Mouse (Mus musculus) inflammation-experienced regulatory T-cells, adult 6 months (primary cell): Measurements from ENCODE around the gene Grb7. TPM values are rescaled to one million over a fixed set of nuclear protein-coding genes. Genes with fewer than 3 reads are reported as not detected.

Source experiments
- ATAC-seq: one replicate; pipeline ENCODE4 v1.8.0; 2017
- polyA plus RNA-seq, 3 experiments: library from polyadenylated mRNA; unstranded; fragments of 100-300 nt; shearing (Covaris generic); gene quantifications; one replicate each; pipeline ENCODE4 v1.2.1; 2017

Grb7 gene
- 1 to 10 TPM; 1.2 to 3.1 (median 2.1) TPM for polyA plus RNA-seq

DNA sequence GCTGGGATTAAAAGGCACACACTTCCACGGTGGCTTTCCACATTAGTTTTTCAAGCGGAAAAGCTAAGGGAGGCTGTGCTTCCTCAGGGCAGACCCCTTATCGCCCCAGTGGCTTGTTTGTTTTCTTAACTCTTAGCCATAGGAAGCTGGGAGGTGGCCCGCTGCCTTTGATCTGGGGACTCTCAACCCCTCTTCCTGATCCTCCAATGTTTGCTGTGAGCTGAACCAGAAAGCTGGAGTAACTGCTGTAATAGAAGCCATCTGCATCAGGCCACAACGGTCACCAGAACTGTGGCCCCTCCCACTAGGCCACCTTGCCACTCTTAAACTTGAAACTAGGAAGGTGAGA, at the start of gene Grb7:
Gene Grb7 (plus strand): TSS at position 182 of the 349 bp plus-strand sequence.
- ATAC-seq = no peak

DNA sequence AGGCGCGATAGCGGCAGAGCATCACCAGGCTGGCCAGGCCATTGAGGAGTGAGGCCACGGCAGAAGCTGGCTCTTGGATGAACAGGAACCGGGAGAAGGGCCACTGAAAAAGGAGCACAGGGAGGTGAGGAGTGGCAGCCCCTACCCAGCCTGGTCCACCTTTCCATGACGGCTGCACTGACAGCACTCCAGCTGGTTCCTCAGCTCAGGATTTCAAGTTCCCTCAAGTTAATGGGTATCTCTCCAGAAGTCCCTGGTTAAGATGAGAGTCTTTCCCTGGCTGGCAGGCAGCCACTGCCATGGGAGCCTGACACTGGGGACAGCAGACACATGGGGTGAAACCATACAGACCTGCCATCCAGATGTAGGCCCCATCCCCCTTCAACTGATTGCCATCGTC, 48.2 kb upstream of the Grb7 start:
- no peak for ATAC-seq

DNA sequence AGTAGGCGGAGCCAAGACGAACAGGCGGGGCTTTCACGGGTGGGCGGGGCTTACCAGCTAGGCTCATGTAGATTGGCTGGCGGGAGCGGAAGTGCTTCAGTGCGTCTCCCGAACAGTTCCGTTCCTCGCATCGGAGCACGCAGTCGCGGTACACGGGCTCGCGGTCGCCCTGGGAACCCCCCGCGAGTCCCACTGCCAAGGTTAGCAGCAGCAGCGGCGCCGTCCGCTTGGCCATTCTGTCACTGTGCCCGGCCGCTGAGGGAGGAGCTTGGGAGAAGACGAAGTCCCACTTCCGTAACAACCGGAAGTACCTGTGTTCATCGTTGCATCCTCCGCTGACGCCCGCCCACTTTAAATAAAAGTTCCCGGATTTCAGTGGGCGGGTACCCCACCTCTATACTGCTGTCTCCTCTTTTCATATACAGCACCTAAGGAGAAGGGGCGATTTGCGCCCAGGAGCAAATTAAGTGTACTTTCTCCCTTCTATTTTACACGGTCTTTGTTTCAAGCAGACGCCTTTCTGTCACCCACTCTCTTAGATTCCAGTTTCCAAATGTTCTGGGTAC, 46.0 kb upstream of the Grb7 start, which contains the start of gene Pgap3:
Gene Pgap3 (minus strand): TSS at position 330 of the 566 bp plus-strand sequence.
- ATAC-seq = peak; percentile 88

DNA sequence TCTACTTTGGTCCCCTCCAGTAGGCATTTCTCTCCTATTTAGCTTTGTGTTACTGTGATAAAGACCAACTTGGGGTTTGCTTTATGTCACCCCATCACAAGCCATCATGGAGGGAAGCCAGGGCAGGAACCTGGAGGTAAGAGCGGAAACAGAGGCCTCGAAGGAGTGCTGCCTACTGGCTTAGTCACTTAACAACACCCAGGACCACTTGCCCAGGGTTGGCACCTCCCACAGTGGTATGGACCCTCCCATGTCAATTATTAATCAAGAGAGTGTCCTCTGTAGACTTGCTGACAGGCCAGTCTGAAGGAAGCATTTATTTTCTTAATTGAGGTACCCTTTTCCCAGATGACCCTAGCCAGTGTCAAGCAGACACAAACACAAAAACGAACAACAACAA, 45.4 kb upstream of the Grb7 start:
- ATAC-seq = peak; percentile 22

DNA sequence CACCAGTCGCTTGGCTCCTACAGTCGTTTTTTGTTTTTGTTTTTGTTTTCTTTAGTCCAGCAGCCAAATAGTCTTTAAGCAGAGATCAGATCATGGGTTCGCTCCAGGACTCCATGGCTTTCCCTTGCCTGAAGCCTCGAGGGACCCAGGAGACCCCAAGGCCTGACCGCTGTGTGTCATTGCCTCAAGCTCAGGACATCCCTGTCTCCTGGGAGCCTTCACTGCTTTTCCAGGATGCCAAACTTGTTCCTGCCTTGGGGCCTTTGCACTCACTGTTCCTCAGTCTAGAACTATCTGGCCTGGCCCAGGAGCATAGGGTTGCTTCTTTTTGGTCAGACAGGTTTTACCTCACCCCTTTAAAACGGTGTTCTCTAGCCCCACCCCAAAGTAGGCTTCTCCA, 39.6 kb upstream of the Grb7 start:
- no peak for ATAC-seq

DNA sequence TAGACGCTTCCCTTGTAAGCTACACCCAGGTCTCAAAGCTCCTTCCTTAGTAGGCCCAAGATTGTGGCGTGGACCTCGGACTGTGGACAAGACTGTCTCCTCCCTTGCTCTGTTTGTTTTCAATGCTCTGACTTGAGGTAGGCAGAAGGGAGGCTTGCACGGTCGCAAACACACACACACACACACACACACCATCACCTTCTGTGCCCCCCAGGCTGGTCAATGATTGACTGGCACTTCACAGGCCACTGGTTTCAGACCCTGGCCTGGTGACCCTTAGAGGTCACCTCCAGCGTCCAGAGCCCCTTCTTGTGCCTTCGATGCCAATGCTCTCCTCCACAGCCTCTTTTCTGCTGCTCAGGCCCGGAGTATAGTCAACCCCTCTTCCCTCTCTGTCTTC, 37.3 kb upstream of the Grb7 start:
- ATAC-seq = no peak

DNA sequence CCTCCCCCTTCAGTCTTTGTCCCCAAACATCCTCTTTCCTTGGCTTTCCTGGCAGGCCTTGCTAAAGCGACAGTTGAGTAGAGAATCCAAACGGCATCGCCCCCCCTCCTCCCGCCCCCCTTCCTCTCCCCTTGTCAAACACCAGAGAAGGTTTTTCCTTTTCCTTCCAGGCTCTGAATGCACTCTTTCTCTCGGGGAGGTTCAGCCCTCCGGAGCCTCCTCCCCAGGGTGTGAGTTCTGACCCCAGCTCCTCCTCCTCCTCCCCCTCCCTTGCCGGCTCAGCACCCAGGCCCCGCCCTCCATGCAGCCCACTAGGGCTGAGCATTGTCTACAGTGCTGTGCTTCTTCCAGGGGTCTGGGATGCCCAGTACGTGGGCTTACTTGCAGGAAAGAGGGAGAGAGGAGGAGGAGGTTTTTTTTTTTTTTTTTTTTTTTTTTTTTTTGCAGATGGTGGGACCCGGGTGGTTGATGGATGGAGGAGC, 36.8 kb upstream of the Grb7 start:
- no peak for ATAC-seq

DNA sequence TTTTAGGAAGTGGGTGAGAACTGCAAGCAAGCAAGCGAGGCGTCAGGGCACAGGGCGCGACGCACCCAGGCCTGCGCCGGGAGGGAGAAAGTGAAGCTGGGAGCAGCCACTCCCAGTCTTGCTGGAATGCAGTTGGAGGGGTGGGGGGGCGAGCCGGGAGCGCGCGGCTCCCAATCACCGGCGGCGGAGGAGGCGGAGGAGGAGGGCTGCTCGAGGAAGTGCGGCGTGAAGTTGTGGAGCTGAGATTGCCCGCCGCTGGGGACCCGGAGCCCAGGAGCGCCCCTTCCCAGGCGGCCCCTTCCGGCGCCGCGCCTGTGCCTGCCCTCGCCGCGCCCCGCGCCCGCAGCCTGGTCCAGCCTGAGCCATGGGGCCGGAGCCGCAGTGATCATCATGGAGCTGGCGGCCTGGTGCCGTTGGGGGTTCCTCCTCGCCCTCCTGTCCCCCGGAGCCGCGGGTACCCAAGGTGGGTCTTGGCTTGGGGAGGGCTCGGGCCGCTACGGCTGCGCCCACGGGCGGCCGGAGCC, 33.9 kb upstream of the Grb7 start, which contains the start of gene Erbb2:
Gene Erbb2 (plus strand): TSS at position 198 of the 524 bp plus-strand sequence.
- no peak for ATAC-seq

DNA sequence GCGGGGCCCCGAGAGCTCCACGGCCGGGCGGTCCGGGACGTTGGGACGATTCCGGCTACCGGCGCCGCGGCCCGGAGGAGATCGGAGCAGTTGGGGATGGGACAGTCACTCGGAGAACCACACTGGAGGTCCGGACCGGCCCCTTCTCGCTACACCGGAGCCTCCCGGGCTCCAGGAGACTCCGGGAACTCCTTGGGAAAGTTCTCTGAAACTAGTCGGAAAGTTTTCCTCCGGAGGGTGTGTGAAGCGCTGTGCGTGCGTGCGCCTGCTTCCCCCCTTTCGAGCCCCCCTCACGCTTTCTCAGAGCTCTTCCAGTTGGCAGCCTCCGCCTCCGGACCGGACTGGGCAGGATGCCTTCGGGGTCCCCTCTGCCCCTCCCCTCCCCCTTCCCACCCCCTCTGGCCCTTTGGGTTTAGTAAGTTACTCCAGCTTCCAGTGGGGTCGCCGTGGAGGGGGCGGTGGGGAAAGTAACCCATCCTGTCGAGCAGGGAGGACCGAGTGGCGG, 33.3 kb upstream of the Grb7 start:
- no peak for ATAC-seq

DNA sequence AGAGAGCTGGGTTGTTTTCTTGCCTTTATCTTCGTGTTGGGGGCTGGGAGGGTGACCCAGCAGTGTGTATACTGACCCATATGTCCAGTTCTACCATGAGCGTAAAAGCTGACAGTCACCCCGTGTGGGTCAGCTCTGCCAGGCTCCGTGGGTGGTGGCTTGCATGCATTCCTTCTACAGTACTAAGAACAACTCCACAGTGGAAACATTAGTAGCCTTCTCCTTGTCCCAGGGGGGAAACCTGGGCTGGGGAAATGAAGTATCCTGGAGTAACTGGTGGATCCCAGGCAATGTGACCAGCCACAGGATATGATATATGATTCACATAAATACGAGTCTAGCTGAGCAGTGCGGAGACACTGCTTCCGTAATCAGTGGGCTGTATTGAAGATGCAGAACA, 32.5 kb upstream of the Grb7 start:
- ATAC-seq = no peak

DNA sequence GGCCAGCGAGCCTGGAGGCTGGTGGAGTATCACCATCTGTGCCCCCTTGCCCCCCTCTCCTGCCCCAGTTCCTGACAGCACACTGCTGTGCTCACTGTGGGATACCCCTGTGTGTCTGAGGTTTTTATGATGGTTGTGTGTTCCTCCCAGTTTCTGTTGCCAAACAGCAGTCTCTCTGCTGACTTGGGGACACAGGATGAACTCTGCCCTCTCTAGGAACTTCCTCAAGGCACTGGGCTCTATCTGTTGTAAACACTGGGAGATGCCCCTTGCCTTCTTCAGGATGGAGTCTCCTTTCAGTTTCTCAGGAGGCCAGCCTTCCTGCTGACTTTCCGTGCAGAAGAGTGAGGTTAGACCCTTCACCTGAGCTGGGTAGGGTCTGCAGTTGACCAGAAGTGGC, 32.0 kb upstream of the Grb7 start:
- no peak for ATAC-seq

DNA sequence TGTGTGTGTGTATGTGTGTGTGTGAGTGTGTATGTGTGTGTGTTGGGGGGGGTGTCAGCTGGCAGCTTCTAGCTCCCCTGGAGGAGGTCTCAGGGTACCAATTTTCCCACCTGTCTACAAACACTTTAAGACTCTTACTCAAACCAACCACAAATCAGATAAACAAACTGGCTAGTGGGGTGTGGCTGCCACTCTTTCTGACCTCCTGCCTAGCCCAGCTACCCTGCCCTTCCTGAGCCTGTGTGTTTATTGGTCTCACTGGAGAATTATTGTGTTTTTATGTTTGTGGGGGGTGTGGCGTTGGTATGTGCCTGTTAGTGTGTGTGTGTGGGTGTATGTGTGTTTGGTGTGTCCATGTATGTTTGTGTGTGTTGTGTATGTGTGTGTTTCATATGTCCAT, 29.1 kb upstream of the Grb7 start:
- no peak for ATAC-seq

DNA sequence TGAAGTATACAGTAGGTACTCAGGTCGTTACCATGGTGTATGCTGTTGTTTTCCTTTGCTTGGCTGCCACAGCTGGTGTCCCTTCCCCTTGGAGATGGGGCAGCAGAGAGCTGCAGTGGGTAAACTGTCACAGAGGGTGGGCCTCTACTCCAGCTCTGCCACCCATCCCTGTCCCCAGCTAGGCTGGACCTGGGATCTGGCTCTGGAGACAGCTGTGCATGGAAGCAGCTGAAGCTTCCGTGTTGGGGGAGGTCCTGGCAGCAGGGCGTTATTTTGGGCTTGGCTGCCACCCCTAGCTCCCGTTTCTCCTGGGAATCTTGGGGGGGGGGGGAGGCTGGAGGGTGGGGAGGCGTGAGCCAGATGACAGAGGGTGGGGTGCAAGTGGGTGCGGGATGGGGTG, 27.9 kb upstream of the Grb7 start:
- no peak for ATAC-seq

DNA sequence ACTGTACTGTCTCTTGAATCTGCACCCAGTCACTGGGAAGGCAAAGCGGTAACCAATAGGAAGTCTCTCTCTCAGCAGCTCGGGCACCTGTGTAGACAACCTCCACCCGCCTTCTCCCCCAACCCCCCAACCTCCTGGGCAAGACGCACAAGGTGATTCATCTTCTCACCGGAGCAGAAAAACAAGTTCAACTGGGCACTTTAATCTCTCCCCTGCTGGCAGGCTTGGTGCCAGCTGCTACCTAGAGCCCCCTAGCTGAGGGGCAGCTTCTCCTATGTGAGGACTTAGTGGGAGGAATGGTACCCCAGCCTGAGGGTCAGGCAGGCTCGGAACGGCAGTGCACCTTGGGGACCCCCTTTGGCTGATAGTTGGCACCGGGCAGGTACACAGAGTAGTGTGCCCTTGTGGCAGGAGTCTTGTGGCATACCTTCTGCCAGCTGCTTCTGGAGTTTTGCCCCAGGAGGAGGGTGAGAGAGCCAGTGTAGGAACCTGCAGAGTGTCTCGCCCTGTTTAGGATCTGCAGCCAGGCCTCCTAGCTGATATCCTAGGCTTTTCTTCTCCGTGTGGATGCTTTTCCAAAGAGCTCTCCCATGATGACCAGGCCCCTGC, 27.2 kb upstream of the Grb7 start:
- ATAC-seq = no peak

DNA sequence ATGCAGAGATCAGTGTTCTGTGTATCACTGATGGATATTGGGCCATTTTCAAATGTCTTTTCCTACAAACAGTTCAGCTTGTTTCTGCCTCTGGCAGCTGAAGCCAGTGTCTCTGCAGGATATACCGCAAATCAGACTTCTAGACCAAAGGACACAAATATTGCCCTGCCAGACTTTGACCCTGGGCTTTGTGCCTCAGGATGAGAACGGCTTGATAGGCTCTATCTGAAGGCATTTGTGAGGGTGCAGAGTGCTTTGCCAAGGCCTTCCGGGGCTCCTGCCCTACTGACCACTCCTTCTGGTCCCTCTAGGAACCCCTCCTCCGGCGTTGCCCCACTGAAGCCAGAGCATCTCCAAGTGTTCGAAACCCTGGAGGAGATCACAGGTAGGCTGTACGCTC, 19.6 kb upstream of the Grb7 start:
- ATAC-seq = no peak

DNA sequence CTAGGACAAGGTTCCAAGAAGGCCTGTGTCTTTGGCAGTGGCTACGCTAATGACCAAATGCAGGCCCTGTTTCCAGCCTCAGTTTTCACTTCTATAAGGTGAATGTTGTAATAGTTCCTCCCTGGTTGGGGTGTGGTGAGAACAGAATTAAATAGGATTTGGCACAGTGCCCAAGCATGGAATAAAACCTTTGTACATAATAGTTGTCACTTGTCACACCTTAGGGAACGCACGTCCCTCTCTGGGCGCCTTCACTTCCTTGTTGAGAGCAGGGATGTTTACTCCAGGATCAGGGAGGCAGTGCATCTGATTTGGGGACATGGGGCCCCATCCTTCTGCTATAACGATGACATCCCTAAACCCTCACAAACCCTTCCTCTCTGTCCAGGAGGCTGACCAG, 17.8 kb upstream of the Grb7 start:
- no peak for ATAC-seq

DNA sequence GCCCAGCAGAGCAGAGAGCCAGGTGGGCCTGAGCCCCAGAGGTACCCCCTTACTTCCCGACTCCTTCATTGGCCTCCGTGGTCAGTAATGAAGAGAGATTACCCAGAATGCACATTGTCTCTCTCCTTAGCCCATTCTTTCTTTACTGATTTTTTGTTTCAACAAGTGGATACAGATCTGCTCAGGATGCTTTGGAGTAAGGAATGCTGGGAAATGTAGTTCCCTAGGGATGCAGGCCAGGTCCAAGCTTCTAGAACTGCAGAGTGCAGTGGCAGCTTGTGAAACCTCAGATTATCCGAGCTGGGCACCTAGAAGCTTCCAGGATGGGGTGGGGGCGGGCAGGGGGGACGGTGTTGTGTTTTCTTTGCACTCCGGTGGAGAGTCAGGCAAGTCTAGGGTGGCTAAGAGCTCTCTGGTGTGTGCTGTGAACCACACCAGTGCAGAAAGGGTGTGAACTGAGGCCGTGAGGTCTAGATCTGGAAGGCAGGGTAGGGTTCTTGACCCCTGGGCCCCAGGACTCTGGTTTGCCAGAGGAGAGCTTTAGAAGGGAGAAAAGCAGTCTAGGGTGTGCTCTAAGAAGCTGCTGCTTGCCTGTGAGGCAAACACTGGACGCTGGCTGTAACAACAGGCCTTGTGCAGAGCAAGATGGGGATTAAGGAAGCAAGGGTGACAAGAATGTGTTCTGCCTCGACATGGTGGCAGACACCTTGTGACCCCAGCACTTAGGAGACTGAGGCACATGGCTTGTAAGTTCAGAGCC, 14.3 kb upstream of the Grb7 start:
- ATAC-seq = no peak

DNA sequence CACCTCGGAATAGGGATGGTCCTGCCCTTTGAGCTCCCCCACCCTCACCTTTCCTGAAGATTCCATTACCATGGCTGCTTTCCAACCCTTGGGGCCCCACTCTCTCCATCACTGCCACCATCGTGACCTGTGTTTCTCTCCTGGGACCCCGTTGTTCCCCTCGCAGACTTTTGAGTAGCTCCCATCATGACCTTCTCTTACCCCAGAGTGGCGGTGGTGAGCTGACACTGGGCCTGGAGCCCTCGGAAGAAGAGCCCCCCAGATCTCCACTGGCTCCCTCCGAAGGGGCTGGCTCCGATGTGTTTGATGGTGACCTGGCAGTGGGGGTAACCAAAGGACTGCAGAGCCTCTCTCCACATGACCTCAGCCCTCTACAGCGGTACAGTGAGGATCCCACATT, 10.5 kb upstream of the Grb7 start:
- ATAC-seq = no peak

DNA sequence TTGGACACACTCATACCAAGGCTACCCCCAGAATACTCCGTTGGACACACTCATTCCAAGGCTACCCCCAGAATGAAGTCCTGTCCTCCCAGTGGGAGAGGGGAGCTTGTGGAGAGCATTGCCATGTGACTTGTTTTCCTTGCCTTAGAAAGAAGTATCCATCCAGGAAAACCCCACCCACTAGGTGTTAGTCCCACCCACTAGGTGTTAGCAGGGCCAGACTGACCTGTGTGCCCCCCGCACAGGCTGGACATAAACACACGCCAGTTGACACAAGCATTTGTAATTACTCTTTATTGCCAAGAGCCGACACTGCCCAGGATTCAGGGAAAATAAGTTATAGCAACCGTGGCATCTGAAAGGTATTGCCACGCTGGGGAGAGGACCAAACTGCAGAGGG, 8.8 kb upstream of the Grb7 start:
- ATAC-seq = no peak

DNA sequence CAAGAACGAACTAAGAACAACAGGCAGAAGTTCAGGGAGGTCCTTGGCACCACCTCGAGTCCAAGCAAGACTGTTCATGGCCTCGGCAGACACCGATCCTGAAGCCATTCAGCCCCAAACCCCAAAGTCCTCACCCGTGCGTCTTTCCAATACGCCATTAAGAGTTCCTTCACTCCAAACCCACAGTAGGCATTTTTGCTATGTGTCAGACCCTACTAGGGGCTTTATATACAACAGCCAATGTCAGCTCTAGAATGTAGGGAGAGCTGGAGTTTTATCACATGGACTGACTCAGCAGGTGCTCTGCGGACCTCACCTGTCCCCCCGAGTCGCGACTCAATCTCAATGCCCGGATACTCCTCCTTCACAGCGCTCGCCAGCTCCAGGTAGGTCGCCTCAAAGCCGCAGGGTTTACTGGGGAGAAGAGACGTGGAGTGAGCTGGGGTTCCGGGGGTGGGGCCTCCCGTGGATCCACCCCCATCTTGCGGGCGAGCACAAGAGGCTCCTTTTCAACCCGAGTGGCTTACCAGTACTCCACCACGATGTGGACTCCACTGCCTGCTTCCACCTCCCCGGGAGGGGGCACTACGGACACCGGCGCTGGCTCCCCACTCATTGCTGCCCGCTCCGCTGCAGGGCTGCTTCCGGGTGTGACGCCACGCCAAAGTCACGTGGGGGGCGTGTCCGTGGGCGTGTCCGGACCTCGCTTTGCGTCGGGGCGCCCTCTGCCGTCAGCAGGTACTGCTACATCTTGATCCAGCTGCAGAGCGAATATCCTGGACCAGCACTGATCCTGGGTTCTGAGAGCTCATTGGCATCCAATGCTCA, 7.6 kb upstream of the Grb7 start, which contains the start of gene Mien1:
Gene Mien1 (minus strand): TSS at position 661 of the 828 bp plus-strand sequence.
- peak; percentile 87 for ATAC-seq

DNA sequence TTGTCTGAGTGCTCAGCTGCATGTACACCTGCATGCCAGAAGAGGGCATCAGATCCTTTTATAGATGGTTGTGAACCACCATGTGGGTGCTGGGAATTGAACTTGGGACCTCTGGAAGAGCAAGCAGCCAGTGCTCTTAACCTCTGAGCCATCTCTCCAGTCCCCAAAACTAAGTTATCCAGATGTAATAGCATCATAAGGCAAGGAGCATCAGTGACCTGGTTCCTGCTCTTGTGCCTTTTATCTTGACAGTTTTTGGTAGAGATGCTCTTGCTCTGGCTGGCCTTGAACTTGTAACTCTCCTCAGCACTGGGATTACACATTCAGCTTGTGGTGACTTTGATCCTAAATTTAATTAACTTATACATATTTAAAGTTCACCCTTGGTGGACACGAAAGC, 2.5 kb upstream of the Grb7 start:
- ATAC-seq = no peak

DNA sequence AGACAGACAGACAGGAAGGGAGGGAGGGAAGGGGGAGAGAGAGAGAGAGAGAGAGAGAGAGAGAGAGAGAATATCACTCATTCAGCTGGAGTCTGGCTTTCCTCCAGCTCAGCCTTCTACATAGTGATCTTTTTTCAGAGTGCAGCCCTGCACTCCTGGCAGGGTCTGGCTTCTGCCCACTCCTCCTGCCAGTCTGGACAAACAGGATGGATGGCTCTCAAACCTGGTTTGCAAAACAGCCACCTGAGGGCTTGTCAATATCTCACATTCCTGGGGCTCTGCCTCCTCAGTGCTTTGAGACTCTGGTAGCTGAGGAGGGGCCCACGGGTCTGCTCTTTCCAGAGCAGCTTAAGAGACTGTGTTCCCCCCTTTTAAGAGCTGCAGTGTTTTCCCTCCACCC, 956 bp upstream of the Grb7 start:
- ATAC-seq = no peak

DNA sequence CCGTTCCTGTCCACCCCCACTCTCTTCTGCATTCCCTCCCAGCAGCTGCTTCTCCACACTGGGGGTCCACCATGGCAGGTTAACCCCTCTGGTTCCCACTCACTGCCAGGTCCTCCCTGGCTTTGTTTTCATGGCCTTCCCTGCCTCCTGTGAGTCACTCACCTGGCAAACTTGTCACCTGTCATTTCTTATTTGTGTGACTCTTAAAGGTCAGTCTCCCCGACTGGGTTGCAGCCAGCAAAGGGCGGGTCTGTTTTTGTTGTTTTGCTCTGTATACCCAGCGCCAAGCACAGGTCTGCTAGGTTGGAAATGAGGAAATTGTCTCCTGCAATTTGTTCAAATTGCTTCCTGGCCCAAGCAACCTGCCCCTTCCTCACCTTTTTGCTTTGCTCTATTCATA, 515 bp upstream of the Grb7 start:
- ATAC-seq = no peak
